Mouse (Mus musculus): ENCODE results near the gene Med16.

GRCm38 (mm10) chr10:79856280-79856679 lies 52.4 kb downstream of the Med16 start:
- TF ChIP-seq MAFK (IDR thresholded peaks at IDR 0.05; ENCODE audit: insufficient read depth, low read depth, low read length) (no peak), HCFC1 (IDR thresholded peaks at IDR 0.05; ENCODE audit: borderline replicate concordance, insufficient read depth, low read length) (no peak), CHD2 (IDR thresholded peaks at IDR 0.05; ENCODE audit: low read depth, low read length) (no peak), ZC3H11A (IDR thresholded peaks at IDR 0.05; ENCODE audit: borderline replicate concordance, low read depth, low read length) (no peak), ZNF384 (IDR thresholded peaks at IDR 0.05; ENCODE audit: low read depth, low read length) (no peak)
